Mouse (Mus musculus) forebrain, embryonic 10.5 days (tissue): ENCODE results near the gene Mbtd1. TPM values are rescaled to one million over a fixed set of nuclear protein-coding genes. Genes with fewer than 3 reads are reported as not detected.
A peak's percentile ranks its signal among the peaks of the same experiment; 100 is the strongest.

Experiments
- DNase-seq: peaks from one replicate; pipeline ENCODE4 v3.0.0-alpha.2; 2017; ENCODE audit warnings: low spot score; ENCODE audit errors: extremely low spot score
- H3K27ac ChIP-seq: fragments of 300-500 bp; sonication (generic); 2 replicates; pipeline ENCODE4 v1.5.1; 2016; ENCODE audit warnings: mild to moderate bottlenecking
- H3K27me3 ChIP-seq: fragments of 300-500 bp; sonication (generic); 2 replicates; pipeline ENCODE4 v1.6.1; 2016; ENCODE audit warnings: mild to moderate bottlenecking; ENCODE audit not compliant: poor library complexity, severe bottlenecking
- H3K36me3 ChIP-seq: fragments of 300-500 bp; sonication (generic); replicated peaks from 2 replicates; pipeline ENCODE4 v1.6.1; 2016; ENCODE audit warnings: mild to moderate bottlenecking, moderate library complexity
- H3K4me1 ChIP-seq: fragments of 300-500 bp; sonication (generic); 2 replicates; pipeline ENCODE4 v1.6.1; 2016
- H3K4me3 ChIP-seq: fragments of 300-500 bp; sonication (generic); 2 replicates; pipeline ENCODE4 v1.5.1; 2016; ENCODE audit warnings: mild to moderate bottlenecking, moderate library complexity
- H3K9me3 ChIP-seq: fragments of 300-500 bp; sonication (generic); 2 replicates; pipeline ENCODE4 v1.6.1; 2016; ENCODE audit warnings: mild to moderate bottlenecking, moderate library complexity
- WGBS: fragments of 180-500 bp; shearing (Covaris S2); methylation state at CpG from one replicate; pipeline ENCODE4 v1.1.7; 2016; 5-methylcytosine and 5-hydroxymethylcytosine counted together
- polyA plus RNA-seq: library from polyadenylated mRNA; unstranded; fragments of >200 nt; fragmentation: Nextera tagmentation; extraction: Ambion mirVana; gene quantifications from 2 replicates; pipeline ENCODE4 v1.2.1, GENCODE M21; 2016

The Mbtd1 gene
- polyA plus RNA-seq, 1 experiment from 2014 or later = 42.7 TPM

DNA sequence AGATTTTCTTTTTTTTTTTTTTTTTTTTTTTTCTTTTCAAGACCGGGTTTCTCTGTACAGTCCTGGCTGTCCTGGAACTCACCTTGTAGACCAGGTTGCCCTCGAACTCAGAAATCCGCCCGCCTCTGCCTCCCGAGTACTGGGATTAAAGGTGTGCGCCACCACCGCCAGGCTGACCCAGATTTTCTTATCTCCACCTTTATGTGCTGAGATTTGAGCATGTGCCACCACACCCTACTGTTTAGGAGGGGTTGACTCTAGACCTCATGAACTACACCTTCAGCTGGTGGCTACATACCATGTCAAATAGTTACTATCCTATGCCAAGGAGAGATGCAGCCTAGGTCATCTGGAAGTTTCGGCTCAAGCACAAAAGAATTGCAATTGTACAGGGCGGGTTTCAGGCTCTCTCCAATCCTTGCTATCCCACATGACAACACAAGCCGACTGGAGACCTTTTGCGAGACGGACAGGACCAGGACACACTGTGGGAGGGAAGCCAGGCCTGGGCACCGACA, 69.1 kb downstream of the Mbtd1 start:
- peaks cover 75% of the 10 kb centered on the region for H3K36me3 ChIP-seq
- peak overlapping the region; percentile 94 for H3K27ac ChIP-seq
- 48% methylated on average over 13 of the region's 13 CpGs for WGBS
- DNase-seq = no peak
- no peaks in the 10 kb centered on the region for H3K9me3 ChIP-seq
- peak overlapping the region; percentile 77 for H3K4me3 ChIP-seq
- peaks cover 51% of the 10 kb centered on the region for H3K4me1 ChIP-seq
- no peaks in the 10 kb centered on the region for H3K27me3 ChIP-seq

DNA sequence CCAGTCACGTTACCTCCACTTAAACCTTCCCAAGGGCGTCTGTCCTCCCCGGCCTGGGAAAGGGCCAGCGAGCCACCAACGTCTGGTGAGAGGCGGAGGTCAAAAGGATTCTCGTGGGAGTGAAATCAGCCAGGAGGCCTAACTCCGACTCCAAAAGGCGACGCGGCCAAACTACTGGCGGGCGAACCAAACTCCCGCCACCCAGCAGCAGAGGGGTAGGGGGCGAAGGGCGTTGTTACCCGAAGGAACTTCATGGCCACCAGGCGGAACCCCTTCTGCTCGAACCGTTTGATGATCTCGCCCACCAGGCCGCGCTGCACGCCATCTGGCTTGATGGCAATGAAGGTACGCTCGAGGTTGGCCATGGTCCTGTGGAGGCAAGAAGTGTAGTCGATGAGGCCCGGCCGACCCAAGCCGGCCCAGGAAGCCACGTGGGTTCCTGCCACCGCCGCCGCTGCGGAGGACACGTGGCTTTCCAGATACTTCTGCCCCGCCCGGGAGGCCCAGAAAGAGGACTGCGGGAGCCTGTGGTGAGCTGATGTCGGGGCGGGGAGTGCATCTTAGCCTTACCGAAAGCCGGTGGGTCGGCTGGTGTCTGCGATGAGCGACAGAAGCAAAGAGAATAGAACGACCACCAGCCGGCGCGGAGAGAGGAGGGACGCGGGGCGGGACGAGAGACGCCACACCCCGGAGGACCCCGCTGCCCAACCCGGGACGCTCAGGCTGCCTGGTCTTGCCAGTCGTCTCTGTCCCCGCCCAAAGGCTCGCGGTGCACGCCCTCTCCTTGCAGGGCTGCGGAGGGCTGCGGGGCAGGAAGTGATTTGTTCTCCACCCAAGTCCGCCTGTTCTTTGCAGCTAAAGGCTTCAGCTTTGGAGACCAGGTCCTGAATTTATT, 69.9 kb downstream of the Mbtd1 start:
- no peaks in the 10 kb centered on the region for H3K27me3 ChIP-seq
- peak; percentile 93 for DNase-seq
- H3K27ac ChIP-seq = peak overlapping the region; percentile 94
- WGBS = under 1% methylated on average over 67 of the region's 67 CpGs
- peaks cover 51% of the 10 kb centered on the region for H3K4me1 ChIP-seq
- H3K36me3 ChIP-seq = peaks cover 75% of the 10 kb centered on the region
- no peaks in the 10 kb centered on the region for H3K9me3 ChIP-seq
- peak overlapping the region; percentile 77 for H3K4me3 ChIP-seq

DNA sequence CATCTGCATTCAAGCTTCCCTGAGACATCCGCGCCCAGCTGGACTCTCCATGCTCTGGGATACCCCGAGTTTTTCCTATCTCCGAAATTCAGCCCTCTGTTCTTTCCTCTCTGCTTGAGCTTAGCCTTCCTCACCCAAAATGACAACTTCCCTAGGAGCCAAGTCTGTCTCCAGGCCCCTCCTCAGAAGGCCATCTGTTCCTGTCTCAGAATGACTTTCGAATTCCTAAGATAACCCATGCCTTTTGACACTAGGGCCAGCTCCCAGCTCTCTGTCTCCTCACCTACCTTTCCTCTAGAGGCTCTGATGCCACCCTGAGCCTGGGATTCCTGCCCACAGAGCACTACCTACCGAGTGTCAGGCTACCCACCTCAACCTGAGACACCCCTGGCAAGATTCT, 70.5 kb downstream of the Mbtd1 start, which contains the start of gene Nme2:
TSS of gene Nme2 (minus strand) at position 101 of the 400 bp plus-strand sequence.
- H3K36me3 ChIP-seq = peaks cover 75% of the 10 kb centered on the region
- DNase-seq = no peak
- WGBS = 7% methylated on average over 6 of the region's 6 CpGs

DNA sequence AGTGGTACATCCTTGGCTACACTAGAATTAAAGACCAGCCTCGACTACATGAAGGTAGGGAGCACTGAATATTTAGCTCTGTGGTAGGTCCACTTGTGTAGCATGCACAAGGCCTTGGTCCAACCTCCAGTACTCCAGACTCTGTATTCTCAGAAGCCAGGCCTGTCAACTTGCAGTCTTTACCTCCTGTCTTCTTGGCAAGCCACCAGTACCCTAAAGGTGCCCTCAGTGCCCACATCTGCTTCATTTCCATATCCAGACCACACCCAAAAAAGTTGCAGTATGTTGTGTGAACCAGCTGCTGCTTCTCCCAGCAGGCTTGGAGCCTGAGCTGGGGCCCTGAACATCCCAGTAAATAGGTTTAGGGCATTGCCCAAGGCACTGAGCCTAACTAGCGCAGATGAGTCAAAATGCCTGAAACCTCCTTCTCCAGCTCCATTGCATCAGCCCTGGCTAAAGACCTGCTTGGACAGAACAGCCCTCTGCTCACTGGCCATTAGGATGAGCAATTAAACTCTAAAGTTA, 71.4 kb downstream of the Mbtd1 start:
- Histone ChIP-seq H3K9me3 (no peaks in the 10 kb centered on the region), H3K4me3 (no peak overlapping the region), H3K36me3 (peaks cover 75% of the 10 kb centered on the region), H3K27ac (no peak overlapping the region), H3K27me3 (no peaks in the 10 kb centered on the region), H3K4me1 (peaks cover 46% of the 10 kb centered on the region)
- WGBS = 89% methylated on average over 2 of the region's 2 CpGs
- DNase-seq = no peak

More for the DNA sequence above, 70.5 kb downstream of the Mbtd1 start, which contains the start of gene Nme2:
- peak within 1 kb of the TSS; percentile 77 for H3K4me3 ChIP-seq
- no peaks in the 10 kb centered on the region for H3K27me3 ChIP-seq
- H3K9me3 ChIP-seq = no peaks in the 10 kb centered on the region
- peaks cover 51% of the 10 kb centered on the region for H3K4me1 ChIP-seq
- H3K27ac ChIP-seq = peak within 1 kb of the TSS; percentile 94

DNA sequence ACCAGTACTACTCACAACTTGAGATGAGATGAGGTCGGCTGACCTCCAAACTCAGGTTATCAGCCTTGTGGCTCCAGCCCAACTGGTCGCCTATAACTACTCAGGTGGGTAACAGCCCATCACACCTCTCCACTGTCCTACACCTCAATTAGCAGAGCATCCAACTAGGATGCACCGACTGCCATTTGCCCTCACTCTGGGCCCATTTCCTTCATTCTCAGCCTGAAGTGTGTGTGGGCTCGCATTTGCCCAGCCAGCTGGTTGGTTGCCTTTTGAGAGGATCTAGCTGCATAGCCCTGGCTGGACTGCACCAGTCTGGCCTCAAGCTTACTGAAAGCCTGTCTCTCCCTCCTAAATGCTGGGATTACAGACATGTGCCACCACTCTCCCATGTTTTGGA, 72.1 kb downstream of the Mbtd1 start:
- Histone ChIP-seq H3K4me1 (peaks cover 40% of the 10 kb centered on the region), H3K36me3 (peaks cover 75% of the 10 kb centered on the region), H3K27me3 (no peaks in the 10 kb centered on the region), H3K4me3 (no peak overlapping the region), H3K9me3 (no peaks in the 10 kb centered on the region), H3K27ac (no peak overlapping the region)
- WGBS = 87% methylated on average over 4 of the region's 4 CpGs
- no peak for DNase-seq

DNA sequence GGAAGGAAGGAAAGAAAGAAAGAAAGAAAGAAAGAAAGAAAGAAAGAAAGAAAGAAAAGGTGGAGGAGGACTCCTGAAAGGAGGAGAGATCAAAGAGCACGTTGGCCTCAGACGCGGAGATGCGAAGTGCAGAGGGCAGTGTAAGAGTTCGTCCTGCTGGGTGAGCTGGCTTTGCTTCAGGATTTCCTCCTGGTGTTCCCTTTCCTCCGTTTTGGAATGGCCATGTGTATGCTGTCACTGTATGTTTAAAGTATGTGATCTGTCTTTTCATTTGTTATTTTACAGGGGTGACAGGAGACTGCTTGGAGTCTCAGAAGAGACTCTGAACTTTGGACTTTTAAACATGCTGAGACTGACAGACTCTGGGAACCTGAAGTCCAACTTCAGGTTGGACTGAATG, 75.8 kb downstream of the Mbtd1 start:
- no peak for DNase-seq
- no peak overlapping the region for H3K4me3 ChIP-seq
- peaks cover 6% of the 10 kb centered on the region for H3K4me1 ChIP-seq
- no peaks in the 10 kb centered on the region for H3K9me3 ChIP-seq
- no peaks in the 10 kb centered on the region for H3K27me3 ChIP-seq
- WGBS = 93% methylated on average over 6 of the region's 6 CpGs
- peaks cover 95% of the 10 kb centered on the region for H3K36me3 ChIP-seq
- H3K27ac ChIP-seq = no peak overlapping the region

DNA sequence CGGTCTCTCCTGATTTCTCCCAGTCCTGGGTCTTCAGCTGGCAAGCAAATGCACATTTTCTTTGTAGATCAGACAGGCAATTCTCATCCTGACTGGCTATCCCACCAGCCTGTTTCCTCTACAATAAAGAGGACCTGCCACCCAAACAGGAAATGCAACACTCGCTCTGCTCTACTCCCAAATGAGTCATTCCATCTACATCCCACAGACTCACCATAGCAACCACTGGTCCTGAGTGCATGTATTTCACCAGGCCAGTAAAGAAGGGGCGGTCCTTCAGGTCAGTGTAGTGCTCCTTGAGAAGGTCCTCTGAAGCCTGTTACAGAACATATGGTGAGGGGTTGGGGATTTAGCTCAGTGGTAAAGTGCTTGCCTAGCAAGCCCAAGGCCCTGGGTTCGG, 77.4 kb downstream of the Mbtd1 start:
- H3K27ac ChIP-seq = no peak overlapping the region
- WGBS = 90% methylated on average over 4 of the region's 4 CpGs

DNA sequence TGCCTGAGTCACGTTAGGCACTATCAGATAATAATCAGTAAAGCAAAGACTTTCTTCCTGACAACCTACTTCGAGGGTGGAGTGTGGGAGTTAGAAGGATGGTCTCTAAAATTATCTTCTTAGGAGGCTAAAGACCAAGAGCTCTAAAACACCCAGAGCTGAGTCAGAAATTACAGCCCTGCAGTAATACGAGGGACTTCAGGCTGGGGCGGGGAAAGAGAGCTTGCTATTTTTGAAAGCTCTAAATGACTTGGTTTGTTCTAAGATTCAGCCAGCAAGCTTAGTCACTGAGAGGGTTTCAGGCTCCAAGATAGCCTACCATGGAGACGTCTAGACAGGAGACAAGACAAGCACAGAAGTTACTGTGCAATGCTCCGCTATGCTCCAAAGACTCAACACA, 79.7 kb downstream of the Mbtd1 start:
- Histone ChIP-seq H3K27ac (no peak overlapping the region), H3K9me3 (no peaks in the 10 kb centered on the region), H3K27me3 (no peaks in the 10 kb centered on the region), H3K36me3 (peaks cover 59% of the 10 kb centered on the region), H3K4me3 (no peak overlapping the region), H3K4me1 (peaks cover 21% of the 10 kb centered on the region)
- 93% methylated on average over 6 of the region's 6 CpGs for WGBS
- no peak for DNase-seq

More for the DNA sequence above, 77.4 kb downstream of the Mbtd1 start:
- DNase-seq = no peak
- Histone ChIP-seq H3K27me3 (no peaks in the 10 kb centered on the region), H3K9me3 (no peaks in the 10 kb centered on the region), H3K36me3 (peaks cover 83% of the 10 kb centered on the region), H3K4me3 (no peak overlapping the region), H3K4me1 (peaks cover 12% of the 10 kb centered on the region)

DNA sequence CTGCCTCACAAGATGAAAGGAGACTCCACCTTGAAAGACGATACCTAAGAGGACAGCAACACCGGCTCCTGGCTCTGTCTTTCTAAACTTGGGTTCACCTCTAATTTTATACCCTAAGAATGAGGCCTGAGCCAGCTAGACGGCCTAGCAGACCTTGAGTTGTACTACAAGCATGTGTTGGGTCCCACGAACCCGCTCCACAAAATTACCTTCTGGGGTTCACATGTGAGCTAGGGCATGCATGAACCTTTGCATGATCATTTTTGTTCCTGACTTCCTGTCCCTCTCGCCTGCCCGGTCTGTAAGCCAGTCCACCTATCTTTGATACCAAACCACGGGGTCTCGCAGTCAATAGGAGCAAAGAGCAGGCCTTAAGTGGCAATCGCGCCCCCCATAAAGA, 81.7 kb downstream of the Mbtd1 start:
- H3K9me3 ChIP-seq = no peaks in the 10 kb centered on the region
- no peak for DNase-seq
- H3K27ac ChIP-seq = peak overlapping the region; percentile 88
- H3K36me3 ChIP-seq = peaks cover 39% of the 10 kb centered on the region
- peaks cover 21% of the 10 kb centered on the region for H3K4me1 ChIP-seq
- peak overlapping the region; percentile 67 for H3K4me3 ChIP-seq
- H3K27me3 ChIP-seq = no peaks in the 10 kb centered on the region
- WGBS = 10% methylated on average over 11 of the region's 11 CpGs

DNA sequence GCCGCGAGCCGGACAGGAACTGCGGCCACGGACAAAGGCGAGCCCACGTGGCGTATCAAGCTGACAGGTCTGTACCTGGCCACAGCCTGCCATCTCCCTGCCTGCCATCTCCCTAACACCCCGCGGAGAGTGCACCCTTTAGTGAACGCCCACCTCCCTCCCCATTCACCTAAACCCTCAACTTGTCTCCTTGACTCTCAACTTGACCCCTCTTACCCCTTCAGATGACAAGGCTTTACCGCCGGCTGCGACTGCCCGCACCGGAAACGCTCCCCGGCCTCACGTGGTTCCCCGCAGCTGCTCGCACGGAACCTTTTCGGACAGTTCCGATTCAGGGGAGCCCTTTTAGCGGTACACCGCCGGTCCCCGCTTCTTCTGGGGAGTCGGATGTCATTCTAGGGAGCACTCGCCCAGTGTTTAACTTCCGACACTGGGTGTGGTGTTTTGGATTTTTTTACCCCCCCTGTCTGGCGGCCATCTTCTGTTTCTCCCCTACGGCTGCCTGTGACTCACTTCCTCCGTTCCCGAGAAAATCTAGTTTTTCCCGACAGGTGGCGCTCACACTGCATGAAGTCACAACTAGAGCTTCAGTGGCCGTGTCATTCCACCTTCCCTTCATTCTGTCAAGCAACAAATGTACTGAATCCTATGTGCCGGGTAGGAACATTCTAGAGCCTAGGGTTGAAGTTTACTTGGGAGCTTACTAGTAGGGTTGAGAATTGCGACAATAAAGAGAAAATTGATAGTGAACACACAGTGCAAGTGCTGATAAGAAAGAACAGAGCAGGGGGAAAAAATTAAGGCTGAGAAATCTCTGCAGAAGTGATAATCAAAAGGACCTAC, 82.6 kb downstream of the Mbtd1 start, which contains the start of the genes Gm20390 and Nme1:
TSS of gene Gm20390 (minus strand) at position 289 of the 843 bp plus-strand sequence.
TSS of gene Nme1 (minus strand) at position 517 of the 843 bp plus-strand sequence.
- H3K27ac ChIP-seq = peak within 1 kb of the TSS; percentile 88
- no peaks in the 10 kb centered on the region for H3K9me3 ChIP-seq
- peaks cover 21% of the 10 kb centered on the region for H3K4me1 ChIP-seq
- WGBS = under 1% methylated on average over 40 of the region's 40 CpGs
- peak; percentile 96 for DNase-seq
- H3K36me3 ChIP-seq = peaks cover 30% of the 10 kb centered on the region
- peak within 1 kb of the TSS; percentile 67 for H3K4me3 ChIP-seq
- H3K27me3 ChIP-seq = no peaks in the 10 kb centered on the region

DNA sequence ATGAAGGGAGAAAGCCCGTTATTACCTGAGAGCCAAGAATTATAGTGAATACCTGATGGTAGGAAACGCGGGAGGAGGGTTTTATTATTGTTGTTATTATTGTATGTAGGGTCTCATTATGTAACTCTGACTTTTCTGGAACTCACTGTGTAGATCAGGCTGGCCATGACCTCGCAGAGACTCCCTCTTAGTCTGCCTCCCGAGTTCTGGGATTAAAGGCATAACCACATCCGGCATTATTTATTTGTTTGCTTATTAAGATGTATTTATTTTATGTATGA, 83.1 kb downstream of the Mbtd1 start:
- WGBS = 54% methylated on average over 6 of the region's 6 CpGs
- peak overlapping the region; percentile 67 for H3K4me3 ChIP-seq
- DNase-seq = no peak
- H3K36me3 ChIP-seq = peaks cover 25% of the 10 kb centered on the region
- H3K9me3 ChIP-seq = no peaks in the 10 kb centered on the region
- H3K27ac ChIP-seq = peak overlapping the region; percentile 88
- H3K4me1 ChIP-seq = peaks cover 21% of the 10 kb centered on the region
- no peaks in the 10 kb centered on the region for H3K27me3 ChIP-seq

DNA sequence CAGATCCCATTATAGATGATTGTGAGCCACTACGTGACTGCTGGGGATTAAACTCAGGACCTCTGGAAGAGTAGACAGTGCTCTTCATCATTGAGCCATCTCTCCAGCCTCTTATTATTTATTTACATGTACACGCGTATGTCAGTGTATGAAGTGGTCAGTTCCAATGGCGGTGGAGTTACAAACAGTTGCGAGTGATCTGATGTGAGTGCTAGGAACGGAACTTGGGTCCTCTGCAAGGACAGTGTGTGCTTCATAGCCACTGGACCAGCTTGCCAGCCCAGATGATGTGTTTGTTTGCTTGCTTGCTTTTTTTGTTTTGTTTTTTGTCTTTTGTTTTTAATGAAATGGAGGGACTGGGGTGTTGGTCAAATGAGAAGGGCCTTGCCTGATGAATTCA, 83.5 kb downstream of the Mbtd1 start:
- Histone ChIP-seq H3K4me3 (no peak overlapping the region), H3K9me3 (no peaks in the 10 kb centered on the region), H3K36me3 (peaks cover 21% of the 10 kb centered on the region), H3K27ac (no peak overlapping the region; the same call in 1 of the 2 replicates), H3K4me1 (peaks cover 21% of the 10 kb centered on the region), H3K27me3 (no peaks in the 10 kb centered on the region)
- DNase-seq = no peak
- WGBS = 96% methylated on average over 6 of the region's 6 CpGs
